In genomic region chr13:59746711-59747110, GRCm38 (mm10) we compare ENCODE assay signal across 16 mouse cellular contexts. TPM values are rescaled to one million over a fixed set of nuclear protein-coding genes. Genes with fewer than 3 reads are reported as not detected.
DNase-seq lines count a peak whose midpoint lies in the region; ATAC-seq and TF ChIP-seq lines count a peak whose summit lies in the region.
"Had no signal": no experiment of that assay in that cellular context is flagged by ENCODE, and none has a peak within 500 bp of the region (broad histone marks: within the 10 kb centered on the region; RNA-seq: fewer than 3 reads in every experiment).

TSS of gene 1700014D04Rik (minus strand) at chr13:59746752.

- DNase-seq in forebrain, postnatal 0 days: no peak
- peak; percentile 55 to 70 for DNase-seq in left cerebral cortex, postnatal 14 days (ENCODE audit: low spot score in 2 of 2)
- DNase-seq in left cerebral cortex, postnatal 10 days (ENCODE audit: extremely low spot score in 1 of 2, low spot score in 2 of 2): no peak
- DNase-seq in kidney, adult 8-10 months: peak; percentile 27 to 33
- DNase-seq in right cerebral cortex, adult 2 months (ENCODE audit: low spot score in 2 of 2): peak; percentile 72 to 75
- DNase-seq in thymus, postnatal 25 days: no peak
- no peak for DNase-seq in spleen, adult 12 weeks (ENCODE audit: low spot score)
- DNase-seq: cerebellum, adult 11-12 months; gastrocnemius, postnatal 14 days; lung, adult 2 months; thymus, postnatal 14 days had no signal

- no peaks in the 10 kb centered on the region for H3K36me3 ChIP-seq in forebrain, postnatal 0 days (ENCODE audit: insufficient read depth)
- H3K36me3 ChIP-seq in forebrain, embryonic 16.5 days (ENCODE audit: control insufficient read depth, insufficient read depth): no peaks in the 10 kb centered on the region
- H3K36me3 ChIP-seq: G1E; heart, embryonic 12.5 days; hindbrain, embryonic 13.5 days; limb, embryonic 13.5 days had no signal

- TF ChIP-seq CTCF in forebrain, postnatal 0 days (IDR thresholded peaks at IDR 0.05; ENCODE audit: low read depth): no peak

- no peaks in the 10 kb centered on the region for H3K27me3 ChIP-seq in forebrain, postnatal 0 days (ENCODE audit: insufficient read depth, low read length)
- no peaks in the 10 kb centered on the region for H3K27me3 ChIP-seq in forebrain, embryonic 16.5 days (replicated peaks; ENCODE audit: control insufficient read depth, insufficient read depth, low read length)
- H3K27me3 ChIP-seq: heart, embryonic 12.5 days; hindbrain, embryonic 13.5 days had no signal

- H3K27ac ChIP-seq in forebrain, postnatal 0 days (ENCODE audit: low read depth, low read length): no peak within 1 kb of the TSS
- H3K27ac ChIP-seq in forebrain, embryonic 16.5 days (ENCODE audit: low read length): no peak within 1 kb of the TSS
- H3K27ac ChIP-seq: hindbrain, embryonic 13.5 days; limb, embryonic 13.5 days had no signal

- 73% methylated on average over 9 of the region's 9 CpGs for WGBS in forebrain, postnatal 0 days
- WGBS in forebrain, embryonic 16.5 days: 79% methylated on average over 9 of the region's 9 CpGs

- no peaks in the 10 kb centered on the region for H3K9me3 ChIP-seq in forebrain, postnatal 0 days (ENCODE audit: low read length)
- no peaks in the 10 kb centered on the region for H3K9me3 ChIP-seq in forebrain, embryonic 16.5 days (ENCODE audit: control insufficient read depth, low read length)
- H3K9me3 ChIP-seq: G1E; heart, embryonic 12.5 days; hindbrain, embryonic 13.5 days; limb, embryonic 13.5 days had no signal

- H3K4me1 ChIP-seq in forebrain, postnatal 0 days (ENCODE audit: insufficient read depth): no peaks in the 10 kb centered on the region
- no peaks in the 10 kb centered on the region for H3K4me1 ChIP-seq in forebrain, embryonic 16.5 days (replicated peaks; ENCODE audit: control insufficient read depth, insufficient read depth, low read length)
- H3K4me1 ChIP-seq: hindbrain, embryonic 13.5 days had no signal

- no peak within 1 kb of the TSS for H3K4me2 ChIP-seq in forebrain, postnatal 0 days (ENCODE audit: low read depth)
- no peak within 1 kb of the TSS for H3K4me2 ChIP-seq in forebrain, embryonic 16.5 days (ENCODE audit: low read length)
- H3K4me2 ChIP-seq: heart, embryonic 12.5 days; hindbrain, embryonic 13.5 days; limb, embryonic 13.5 days had no signal

- peak; percentile 51 for ATAC-seq in forebrain, postnatal 0 days
- ATAC-seq in forebrain, embryonic 16.5 days: no peak

- no peak within 1 kb of the TSS for H3K4me3 ChIP-seq in forebrain, postnatal 0 days (ENCODE audit: low read depth, low read length)
- H3K4me3 ChIP-seq in forebrain, embryonic 16.5 days (replicated peaks; ENCODE audit: low read length): no peak within 1 kb of the TSS
- H3K4me3 ChIP-seq: heart, embryonic 12.5 days; hindbrain, embryonic 13.5 days; limb, embryonic 13.5 days had no signal

- no peak within 1 kb of the TSS for H3K9ac ChIP-seq in forebrain, postnatal 0 days
- no peak within 1 kb of the TSS for H3K9ac ChIP-seq in forebrain, embryonic 16.5 days (replicated peaks; ENCODE audit: low read depth, low read length)
- H3K9ac ChIP-seq: heart, embryonic 12.5 days; hindbrain, embryonic 13.5 days; limb, embryonic 13.5 days had no signal

- intact Hi-C loops in left cerebral cortex, postnatal 14 days (cut with DNase I): no loop called here
- intact Hi-C loops in left cerebral cortex, postnatal 10 days (cut with DNase I): no loop called here

RNA-seq across cellular contexts. Expression of gene 1700014D04Rik, which starts in this region (rescaled TPM):
- total RNA-seq in forebrain, postnatal 0 days (2014; rRNA removed): 0.24 and 0.31 TPM in 2 replicates
- polyA plus RNA-seq in forebrain, postnatal 0 days (2015; fragmentation: Nextera tagmentation; extraction: Ambion mirVana): 0.42 and 0.54 TPM in 2 replicates
- 0.54 TPM in 1 of 2 replicates, not detected in the other for polyA plus RNA-seq in forebrain, embryonic 16.5 days (2015; fragmentation: Nextera tagmentation; extraction: Ambion mirVana)
- total RNA-seq in left cerebral cortex, postnatal 14 days (2021): 1 to 10 TPM; 1.0 to 1.1 TPM
- under 1 TPM; 0.43 to 0.81 TPM for total RNA-seq in left cerebral cortex, postnatal 10 days (2021)
- total RNA-seq: gastrocnemius, postnatal 14 days had no signal
- polyA plus RNA-seq: G1E; heart, embryonic 12.5 days; hindbrain, embryonic 13.5 days had no signal

Comparison
In these comparisons a context has a peak if more than half of its experiments do, and no peak if none do; other contexts are left out.
1. DNase-seq: peak in left cerebral cortex, postnatal 14 days (2 of 2), kidney, adult 8-10 months (2 of 2) and right cerebral cortex, adult 2 months (2 of 2); none in forebrain, postnatal 0 days (single experiment), left cerebral cortex, postnatal 10 days (0 of 2), thymus, postnatal 25 days (single experiment) and spleen, adult 12 weeks (single experiment).
2. Peak in ATAC-seq in forebrain, postnatal 0 days; RNA of the gene not detected or under 1 TPM.